Mouse (Mus musculus) T-helper 2 cell (primary cell): ENCODE data around the gene Sestd1.

ENCODE experiments used
- in situ Hi-C: fragments of 300-600 bp; cut with MboI, MseI; formaldehyde crosslinking; loops from one replicate; pipeline ENCODE4 v1.15.1; 2025; ENCODE audit warnings: high pct_unique_total_duplicates

Sestd1 gene

GRCm38 (mm10) chr2:77175411-77175810 is 105.0 kb downstream of the Sestd1 start:
- in situ Hi-C loops = loop anchor here (10.0 kb wide), 1 partner anchor 749 kb away; no protein-coding TSS in a partner anchor

DNA sequence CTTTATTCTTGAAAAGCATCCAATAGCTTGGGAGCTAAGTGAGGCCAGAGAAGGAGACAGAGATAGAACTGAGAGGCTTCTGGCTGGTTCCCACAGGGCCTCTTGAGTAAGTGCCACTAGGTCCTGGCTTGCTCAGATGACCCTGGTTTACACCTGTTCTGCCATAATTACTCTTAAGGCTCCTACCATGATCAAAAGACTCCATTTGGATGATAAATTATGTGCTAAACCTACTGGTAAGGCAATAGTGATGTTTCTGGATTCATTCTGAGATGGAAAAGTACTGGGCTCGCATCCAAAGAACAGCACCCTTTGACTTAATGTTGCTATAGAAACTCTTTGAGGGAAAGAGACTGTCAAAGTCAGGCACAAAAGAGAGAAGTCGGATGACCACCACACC is 106.1 kb downstream of the Sestd1 start:
- in situ Hi-C loops = loop anchor here (10.0 kb wide), 1 partner anchor 750 kb away; no protein-coding TSS in a partner anchor

GRCm38 (mm10) chr2:77173821-77174220 is 106.6 kb downstream of the Sestd1 start:
- in situ Hi-C loops = loop anchor here (10.0 kb wide), 1 partner anchor 751 kb away; no protein-coding TSS in a partner anchor

DNA sequence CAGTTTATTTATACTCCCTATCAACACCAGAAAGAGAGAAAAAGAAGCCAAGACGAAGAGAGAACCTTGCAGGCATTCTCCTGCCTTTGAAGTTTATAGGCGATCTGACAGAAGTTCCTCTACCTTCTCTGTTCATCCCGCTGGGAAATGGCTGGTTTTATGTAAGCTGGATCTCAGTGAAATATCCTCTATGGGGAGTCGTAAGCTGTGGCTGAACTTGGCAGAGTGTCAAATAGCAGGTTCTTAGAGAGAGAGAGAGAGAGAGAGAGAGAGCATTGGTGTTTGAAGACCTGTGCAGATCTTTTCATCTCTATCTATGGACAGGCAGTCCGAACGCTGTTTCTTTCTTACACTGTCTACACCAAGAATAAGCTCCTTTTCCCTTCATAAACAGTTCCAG is 107.0 kb downstream of the Sestd1 start:
- in situ Hi-C loops = loop anchor here (10.0 kb wide), 1 partner anchor 751 kb away; no protein-coding TSS in a partner anchor

DNA sequence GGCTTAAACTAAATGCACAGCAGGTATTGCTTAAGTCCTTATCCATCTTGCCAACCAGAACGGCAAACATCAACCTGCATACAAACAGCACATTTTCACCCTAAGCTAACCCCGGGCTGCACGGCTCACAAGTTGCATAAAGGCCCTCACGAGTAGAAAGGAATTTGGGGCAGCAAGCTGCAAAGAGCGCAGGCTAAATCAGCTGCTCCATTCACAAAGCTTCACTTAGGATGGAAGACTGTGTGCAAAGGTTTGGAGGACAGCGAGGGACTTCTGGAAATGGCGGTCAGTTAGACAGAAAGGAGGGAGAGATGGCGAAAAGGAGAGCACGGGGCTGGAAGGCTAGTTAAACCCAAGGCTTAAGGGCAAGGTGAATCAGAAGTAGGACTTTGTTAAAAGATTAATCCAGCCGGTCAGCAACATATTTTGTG is 108.1 kb downstream of the Sestd1 start:
- in situ Hi-C loops = loop anchor here (10.0 kb wide), 1 partner anchor 753 kb away; no protein-coding TSS in a partner anchor

DNA sequence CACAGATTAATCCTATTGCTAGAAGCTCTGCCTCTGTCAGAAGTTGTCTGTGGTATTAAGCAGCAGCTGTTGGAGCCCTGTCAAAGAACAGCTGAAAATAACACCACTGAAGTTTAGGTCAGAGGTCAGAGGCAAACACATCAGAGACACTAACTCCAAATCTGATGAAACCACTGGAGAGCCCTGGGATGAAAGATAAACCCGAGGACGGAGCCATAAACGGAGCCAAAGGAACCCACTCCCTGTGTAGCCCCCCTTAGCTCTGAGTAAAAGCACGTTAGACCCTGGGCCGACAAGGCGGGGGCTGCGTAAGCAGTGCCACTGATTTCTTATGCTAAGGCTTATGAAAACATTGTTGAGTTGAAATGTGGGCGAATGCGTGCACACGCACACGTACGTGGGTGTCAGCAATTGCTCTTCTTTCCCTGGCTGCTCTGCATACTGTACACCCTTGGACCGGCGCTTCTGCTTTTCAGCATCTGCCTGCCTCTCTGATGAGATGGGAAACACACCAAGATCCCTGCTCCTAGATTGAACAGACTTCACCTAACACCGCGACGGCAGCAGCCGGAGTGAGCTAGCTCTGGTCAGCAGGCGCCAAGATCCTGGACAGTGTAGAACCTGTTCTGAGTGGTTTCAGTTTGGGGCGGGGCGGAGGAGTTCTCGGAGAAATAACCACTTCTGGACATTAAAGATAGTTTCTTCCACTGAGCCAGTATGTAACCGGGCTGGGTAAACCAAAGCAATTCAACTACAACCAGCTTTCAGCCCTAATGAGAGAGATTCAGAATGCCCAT is 108.8 kb downstream of the Sestd1 start:
- in situ Hi-C loops = loop anchor here (10.0 kb wide), 1 partner anchor 753 kb away; no protein-coding TSS in a partner anchor

DNA sequence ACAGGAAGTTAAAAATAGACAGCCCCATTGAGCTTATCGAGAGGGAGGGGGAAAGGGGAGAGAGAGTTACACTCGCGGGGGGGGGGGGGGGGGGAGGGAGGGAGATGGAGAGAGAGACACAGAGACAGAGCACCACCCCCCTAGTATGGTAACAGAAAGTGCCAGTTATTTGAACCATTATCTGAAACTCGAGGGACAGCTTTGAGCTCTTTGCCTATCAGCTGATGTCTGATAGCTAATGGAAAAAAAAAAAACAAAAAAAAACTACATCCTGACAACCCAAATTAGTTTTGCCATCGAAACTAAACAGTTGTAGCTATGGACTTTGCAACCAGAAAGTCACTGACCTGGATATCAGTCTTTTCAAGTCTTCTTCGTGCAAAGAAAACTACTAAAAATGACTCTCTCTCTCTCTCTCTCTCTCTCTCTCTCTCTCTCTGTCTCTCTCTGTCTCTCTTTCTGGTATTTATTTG is 109.7 kb downstream of the Sestd1 start, which contains the start of gene Ccdc141:
Gene Ccdc141 (minus strand): TSS at position 4 of the 473 bp plus-strand sequence.
- in situ Hi-C loops = loop anchor here (10.0 kb wide), 1 partner anchor 754 kb away; no protein-coding TSS in a partner anchor

DNA sequence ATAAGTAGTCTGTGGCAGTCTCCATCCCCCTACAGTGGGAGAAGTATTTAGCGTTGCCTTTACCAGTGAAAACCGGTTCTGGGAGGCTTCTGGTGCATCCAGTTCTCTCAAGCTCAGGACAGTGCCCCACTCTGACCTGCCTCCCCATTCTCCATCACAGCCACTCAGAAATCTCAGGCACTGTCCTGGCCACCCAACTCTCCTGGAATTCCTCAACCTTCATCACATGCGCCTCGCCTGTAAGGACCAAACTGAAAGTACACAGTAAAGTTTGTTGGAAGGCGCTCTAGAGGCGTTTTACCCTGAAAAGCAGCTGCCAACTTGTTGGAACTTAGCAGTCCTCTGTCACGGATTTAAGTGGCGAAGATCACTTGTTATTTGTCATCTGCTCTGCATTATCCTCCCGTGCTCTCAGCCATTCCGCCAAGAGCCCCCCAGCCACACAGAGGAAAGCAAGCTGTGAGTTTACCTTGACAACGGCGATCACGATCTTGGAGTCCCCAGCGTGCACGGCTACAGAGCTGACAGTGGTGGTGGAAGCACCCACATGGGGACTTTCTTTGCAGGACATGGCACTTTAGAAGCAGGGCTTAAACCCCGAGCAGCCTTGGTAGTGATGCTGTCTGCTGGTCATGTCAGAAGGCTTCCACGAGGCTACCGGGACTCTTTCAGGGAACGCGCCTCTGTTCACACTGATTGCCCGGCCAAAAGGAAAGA is 110.3 kb downstream of the Sestd1 start:
- in situ Hi-C loops = loop anchor here (10.0 kb wide), 1 partner anchor 755 kb away; no protein-coding TSS in a partner anchor

DNA sequence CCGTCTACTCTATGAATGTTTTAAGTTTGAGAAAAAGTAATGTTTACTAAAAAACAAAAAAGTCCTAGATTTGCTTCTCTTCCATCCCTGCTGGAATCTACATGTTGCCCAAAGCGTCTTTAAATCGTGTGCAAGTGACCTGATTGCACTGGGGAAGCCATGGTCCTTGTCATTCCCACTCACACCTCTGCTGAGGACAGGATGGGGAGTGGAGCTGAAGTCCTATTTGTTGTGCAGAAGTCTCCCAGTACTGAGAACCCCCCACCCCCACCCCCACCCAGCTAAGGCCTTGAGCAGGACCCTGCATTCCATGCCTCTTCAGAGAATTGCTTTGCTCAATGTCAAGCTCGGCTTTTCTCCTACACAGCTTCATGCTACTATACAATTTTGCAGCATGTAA is 111.2 kb downstream of the Sestd1 start:
- in situ Hi-C loops = no loop called here

- in situ Hi-C loops = no loop called here
Observed at GRCm38 (mm10) chr2:77168781-77169180, 111.6 kb downstream of the Sestd1 start.

- in situ Hi-C loops = no loop called here
Observed at GRCm38 (mm10) chr2:77168081-77168685, 112.2 kb downstream of the Sestd1 start.

GRCm38 (mm10) chr2:77166366-77166765 is 114.0 kb downstream of the Sestd1 start:
- in situ Hi-C loops = no loop called here

GRCm38 (mm10) chr2:77164662-77165061 is 115.7 kb downstream of the Sestd1 start:
- in situ Hi-C loops = no loop called here

GRCm38 (mm10) chr2:77163381-77163780 is 117.0 kb downstream of the Sestd1 start:
- in situ Hi-C loops = no loop called here

DNA sequence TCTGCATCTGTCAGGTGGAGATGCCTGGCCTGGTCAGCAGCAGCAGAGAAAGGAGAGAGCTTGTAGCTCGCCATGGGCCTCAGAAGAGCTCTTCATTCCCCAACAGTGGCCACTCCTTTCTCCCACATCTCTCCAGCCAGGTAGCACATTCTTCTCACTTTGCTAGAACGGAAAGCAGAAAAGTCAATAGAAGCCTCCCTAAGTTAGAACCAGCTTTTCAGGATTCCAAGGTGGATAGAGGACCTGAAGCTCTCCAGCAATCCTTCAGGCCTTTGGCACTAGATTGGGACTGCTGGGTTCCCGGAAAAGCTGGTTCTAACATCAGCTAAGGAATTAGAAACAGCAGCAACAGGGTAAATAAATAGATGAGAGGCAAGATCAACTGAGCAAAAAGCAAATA is 118.3 kb downstream of the Sestd1 start:
- in situ Hi-C loops = no loop called here

- in situ Hi-C loops = no loop called here
Observed at GRCm38 (mm10) chr2:77157546-77157945, 122.8 kb downstream of the Sestd1 start.

DNA sequence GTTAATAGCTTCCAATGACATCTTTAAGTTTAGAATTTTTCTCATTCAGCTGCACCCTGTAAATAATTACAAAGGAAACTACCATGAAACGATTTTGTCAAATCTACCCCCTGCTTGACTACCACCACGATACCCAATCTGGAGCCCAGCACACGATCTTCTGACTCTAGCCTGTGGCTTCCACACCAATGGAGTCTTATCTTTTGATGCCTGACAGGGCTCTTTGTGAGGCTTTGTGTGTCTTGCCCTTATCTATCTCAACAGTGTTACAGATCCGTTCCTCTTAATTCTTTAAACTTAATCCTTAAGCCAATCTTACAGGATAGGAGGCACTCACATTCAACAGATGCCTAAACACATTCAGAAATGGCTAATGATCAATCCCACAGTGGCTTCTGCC is 126.3 kb downstream of the Sestd1 start:
- in situ Hi-C loops = no loop called here

DNA sequence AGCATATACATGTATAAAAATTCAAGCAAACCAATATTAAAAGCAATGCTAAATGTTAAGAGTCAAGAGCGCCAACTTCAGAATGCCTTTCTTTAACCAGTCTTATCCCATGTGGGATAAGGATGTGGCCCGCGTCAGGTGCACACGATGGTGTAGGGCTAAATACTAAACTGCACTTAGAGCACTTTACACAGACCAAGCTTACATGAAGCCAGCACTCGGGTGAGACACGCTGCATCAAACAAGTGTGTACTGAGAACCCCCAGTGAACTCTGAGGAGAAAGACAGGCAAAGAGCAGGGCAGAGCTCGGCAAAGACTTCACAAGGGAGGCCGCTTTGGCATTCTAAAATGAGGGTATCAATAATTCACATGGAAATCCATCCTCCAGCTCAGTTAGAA is 129.1 kb downstream of the Sestd1 start:
- in situ Hi-C loops = no loop called here

DNA sequence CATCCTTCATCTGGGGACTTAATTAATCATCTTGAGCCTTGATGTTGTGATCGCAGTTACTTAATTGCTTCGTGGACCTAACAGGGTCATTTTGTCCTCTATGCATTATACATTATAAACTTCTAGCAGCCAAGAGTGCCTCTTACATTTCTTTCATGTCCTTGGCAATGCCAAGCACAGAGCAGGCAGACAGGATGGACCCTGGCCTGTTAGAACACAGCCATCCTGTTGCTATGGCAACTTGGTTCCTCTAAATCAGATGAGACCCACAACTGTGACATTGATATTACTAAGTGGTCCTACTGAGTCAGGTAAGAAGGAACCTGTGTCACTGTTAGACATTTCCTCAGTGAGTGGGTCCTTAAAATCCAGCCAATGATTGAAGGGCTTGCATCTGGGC is 130.8 kb downstream of the Sestd1 start:
- in situ Hi-C loops = no loop called here

GRCm38 (mm10) chr2:77148215-77148614 is 132.2 kb downstream of the Sestd1 start:
- in situ Hi-C loops = no loop called here

DNA sequence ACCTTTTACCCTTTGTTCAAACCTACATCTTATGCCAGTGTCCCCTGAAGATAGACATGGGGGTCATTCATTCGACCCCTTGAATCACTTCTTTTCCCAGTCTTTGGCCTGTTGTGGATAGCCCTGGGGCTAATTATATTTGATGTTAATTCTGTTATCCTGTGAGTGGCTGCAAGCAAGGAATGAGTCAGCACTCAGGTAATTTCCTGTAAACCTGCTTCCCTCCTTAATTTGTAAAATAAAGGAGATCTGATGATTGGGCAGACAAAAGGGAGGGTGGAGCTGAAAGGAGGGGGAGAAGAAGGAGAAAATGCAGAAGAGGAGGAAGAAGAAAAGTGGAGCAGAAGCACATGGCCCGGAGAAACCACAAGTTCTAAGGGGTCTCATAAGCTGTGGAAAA is 133.4 kb downstream of the Sestd1 start:
- in situ Hi-C loops = no loop called here

DNA sequence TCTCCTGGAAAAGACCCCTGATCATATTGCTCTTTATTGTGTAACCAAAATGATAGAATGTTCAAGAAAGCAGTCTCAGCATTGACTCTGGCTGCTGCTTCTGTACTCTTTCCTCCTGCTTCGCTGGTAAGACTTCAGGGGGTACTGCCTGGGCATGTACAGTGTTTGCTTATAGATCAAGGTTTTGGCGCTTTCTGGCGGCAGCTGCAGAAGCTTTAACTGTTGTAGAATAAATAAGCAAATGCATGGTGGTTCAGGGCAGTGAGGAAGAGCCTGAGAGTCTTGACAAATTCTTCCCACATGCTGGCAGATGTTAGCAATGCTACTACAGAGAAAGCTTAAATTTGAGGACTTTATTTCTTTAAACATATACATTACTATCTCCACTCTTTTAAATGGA is 134.1 kb downstream of the Sestd1 start:
- in situ Hi-C loops = no loop called here
